Mouse (Mus musculus) lung, embryonic 16.5 days (tissue): ENCODE data around the gene Uqcrq. TPM values are rescaled to one million over a fixed set of nuclear protein-coding genes. Genes with fewer than 3 reads are reported as not detected.

Source experiments
- ATAC-seq: fragments of 200-750 bp; cut with Nextera tagmentation; 2 replicates; pipeline ENCODE4 v1.8.0; 2017; ENCODE audit warnings: low read depth, mild to moderate bottlenecking, moderate library complexity
- H3K27ac ChIP-seq: fragments of 300-500 bp; sonication (generic); 2 replicates; pipeline ENCODE4 v1.5.1; 2014; ENCODE audit warnings: mild to moderate bottlenecking, control low read depth, low read length
- H3K27me3 ChIP-seq: fragments of 300-500 bp; sonication (generic); 2 replicates; pipeline ENCODE4 v1.6.1; 2014; ENCODE audit warnings: low read depth, low read length, mixed read lengths; ENCODE audit not compliant: control insufficient read depth, insufficient read depth
- H3K36me3 ChIP-seq: fragments of 300-500 bp; sonication (generic); 2 replicates; pipeline ENCODE4 v1.6.1; 2014; ENCODE audit warnings: low read length; ENCODE audit not compliant: control insufficient read depth, insufficient read depth
- H3K4me1 ChIP-seq: fragments of 300-500 bp; sonication (generic); replicated peaks from 2 replicates; pipeline ENCODE4 v1.6.1; 2014; ENCODE audit warnings: low read length, mixed read lengths; ENCODE audit not compliant: control insufficient read depth, insufficient read depth
- H3K4me2 ChIP-seq: fragments of 300-500 bp; sonication (generic); 2 replicates; pipeline ENCODE4 v1.6.1; 2014; ENCODE audit warnings: low read depth, low read length, control low read depth
- H3K4me3 ChIP-seq: fragments of 300-500 bp; sonication (generic); 2 replicates; pipeline ENCODE4 v1.5.1; 2014; ENCODE audit warnings: mild to moderate bottlenecking, low read length, control low read depth
- H3K9ac ChIP-seq: fragments of 300-500 bp; sonication (generic); 2 replicates; pipeline ENCODE4 v1.6.1; 2014; ENCODE audit warnings: low read length, control low read depth
- H3K9me3 ChIP-seq: fragments of 300-500 bp; sonication (generic); 2 replicates; pipeline ENCODE4 v1.6.1; 2016; ENCODE audit warnings: low read length; ENCODE audit not compliant: control insufficient read depth
- WGBS: fragments of 180-500 bp; shearing (Covaris S2); extraction: QIAGEN DNeasy Blood & Tissue Kit; methylation state at CpG from one replicate; pipeline ENCODE4 v1.1.7; 2014; 5-methylcytosine and 5-hydroxymethylcytosine counted together
- polyA plus RNA-seq: library from polyadenylated mRNA; unstranded; fragments of >200 nt; fragmentation: Nextera tagmentation; extraction: Ambion mirVana; gene quantifications from 2 replicates; pipeline ENCODE4 v1.2.1, GENCODE M21; 2015

Uqcrq gene
- polyA plus RNA-seq, 1 experiment from 2014 or later = 479 TPM

- H3K9me3 ChIP-seq = no peaks in the 10 kb centered on the region
- no peak overlapping the region for H3K4me3 ChIP-seq
- 14% methylated on average over 12 of the region's 12 CpGs for WGBS
- H3K27me3 ChIP-seq = no peaks in the 10 kb centered on the region
- H3K27ac ChIP-seq = no peak overlapping the region
- no peak overlapping the region for H3K4me2 ChIP-seq
- H3K4me1 ChIP-seq = 0 out of 2 replicates have a peak, but pooled peaks cover 2% of the 10 kb centered on the region
- H3K36me3 ChIP-seq = no peaks in the 10 kb centered on the region
- ATAC-seq = no peak
- H3K9ac ChIP-seq = 0 out of 2 replicates have a peak overlapping the region, but pooled peaks have one; percentile 24
These were observed 11.3 kb upstream of the Uqcrq start for GRCm38 (mm10) chr11:53441921-53442320.

GRCm38 (mm10) chr11:53436338-53436737 lies 5.7 kb upstream of the Uqcrq start:
- no peak overlapping the region for H3K27ac ChIP-seq
- peaks cover 5% of the 10 kb centered on the region for H3K4me1 ChIP-seq
- no peaks in the 10 kb centered on the region for H3K27me3 ChIP-seq
- H3K9ac ChIP-seq = no peak overlapping the region
- no peaks in the 10 kb centered on the region for H3K9me3 ChIP-seq
- no peak for ATAC-seq
- no peak overlapping the region for H3K4me2 ChIP-seq
- no peak overlapping the region for H3K4me3 ChIP-seq
- WGBS = 79% methylated on average over 6 of the region's 6 CpGs
- H3K36me3 ChIP-seq = no peaks in the 10 kb centered on the region

GRCm38 (mm10) chr11:53435504-53435903 lies 4.9 kb upstream of the Uqcrq start:
- no peaks in the 10 kb centered on the region for H3K36me3 ChIP-seq
- no peak overlapping the region for H3K4me2 ChIP-seq
- H3K27ac ChIP-seq = no peak overlapping the region
- no peaks in the 10 kb centered on the region for H3K9me3 ChIP-seq
- no peak for ATAC-seq
- H3K4me1 ChIP-seq = peaks cover 6% of the 10 kb centered on the region
- H3K4me3 ChIP-seq = no peak overlapping the region
- WGBS = 73% methylated on average over 8 of the region's 8 CpGs
- no peaks in the 10 kb centered on the region for H3K27me3 ChIP-seq
- H3K9ac ChIP-seq = no peak overlapping the region

- Histone ChIP-seq H3K9me3 (no peaks in the 10 kb centered on the region), H3K36me3 (peaks cover 7% of the 10 kb centered on the region; the same call in 1 of the 2 replicates), H3K4me1 (peaks cover 12% of the 10 kb centered on the region), H3K27ac (no peak overlapping the region), H3K4me3 (no peak overlapping the region), H3K27me3 (no peaks in the 10 kb centered on the region), H3K9ac (no peak overlapping the region), H3K4me2 (no peak overlapping the region)
- 52% methylated on average over 6 of the region's 6 CpGs for WGBS
- no peak for ATAC-seq
These were observed 2.4 kb upstream of the Uqcrq start for GRCm38 (mm10) chr11:53433057-53433456.

- Histone ChIP-seq H3K4me3 (peak overlapping the region; percentile 89), H3K9ac (peak overlapping the region; percentile 46; the same call in 1 of the 2 replicates), H3K4me2 (peak overlapping the region; percentile 93), H3K27ac (peak overlapping the region; percentile 78), H3K4me1 (peaks cover 12% of the 10 kb centered on the region), H3K36me3 (peaks cover 7% of the 10 kb centered on the region; the same call in 1 of the 2 replicates), H3K9me3 (no peaks in the 10 kb centered on the region), H3K27me3 (no peaks in the 10 kb centered on the region)
- WGBS = 11% methylated on average over 9 of the region's 9 CpGs
- ATAC-seq = peak; percentile 37
These were observed 871 bp upstream of the Uqcrq start for GRCm38 (mm10) chr11:53431347-53432056.

- peak overlapping the region; percentile 93 for H3K4me2 ChIP-seq
- H3K27ac ChIP-seq = peak overlapping the region; percentile 45
- H3K4me3 ChIP-seq = peak overlapping the region; percentile 89
- peak overlapping the region; percentile 89 for H3K9ac ChIP-seq
- H3K36me3 ChIP-seq = peaks cover 7% of the 10 kb centered on the region; the same call in 1 of the 2 replicates
- ATAC-seq = peak; percentile 46
- peaks cover 12% of the 10 kb centered on the region for H3K4me1 ChIP-seq
- no peaks in the 10 kb centered on the region for H3K9me3 ChIP-seq
- H3K27me3 ChIP-seq = no peaks in the 10 kb centered on the region
- under 1% methylated on average over 34 of the region's 34 CpGs for WGBS
These were observed 346 bp downstream of the Uqcrq start for GRCm38 (mm10) chr11:53430300-53430669.

GRCm38 (mm10) chr11:53429182-53429581 lies 1.4 kb downstream of the Uqcrq start:
- H3K36me3 ChIP-seq = peaks cover 7% of the 10 kb centered on the region; the same call in 1 of the 2 replicates
- peaks cover 12% of the 10 kb centered on the region for H3K4me1 ChIP-seq
- no peaks in the 10 kb centered on the region for H3K27me3 ChIP-seq
- no peak overlapping the region for H3K4me2 ChIP-seq
- no peak overlapping the region for H3K4me3 ChIP-seq
- H3K27ac ChIP-seq = no peak overlapping the region
- ATAC-seq = no peak
- H3K9me3 ChIP-seq = no peaks in the 10 kb centered on the region
- H3K9ac ChIP-seq = no peak overlapping the region

GRCm38 (mm10) chr11:53428716-53429057 lies 1.9 kb downstream of the Uqcrq start:
- no peak overlapping the region for H3K4me2 ChIP-seq
- peaks cover 12% of the 10 kb centered on the region for H3K4me1 ChIP-seq
- H3K9ac ChIP-seq = no peak overlapping the region
- WGBS = 94% methylated on average over 5 of the region's 5 CpGs
- H3K4me3 ChIP-seq = no peak overlapping the region
- H3K27me3 ChIP-seq = no peaks in the 10 kb centered on the region
- H3K9me3 ChIP-seq = no peaks in the 10 kb centered on the region
- H3K27ac ChIP-seq = no peak overlapping the region
- no peak for ATAC-seq
- peaks cover 7% of the 10 kb centered on the region; the same call in 1 of the 2 replicates for H3K36me3 ChIP-seq

GRCm38 (mm10) chr11:53427993-53428715 lies 2.5 kb downstream of the Uqcrq start:
- WGBS = 86% methylated on average over 3 of the region's 3 CpGs
- no peak overlapping the region for H3K4me2 ChIP-seq
- H3K27me3 ChIP-seq = no peaks in the 10 kb centered on the region
- H3K4me1 ChIP-seq = peaks cover 12% of the 10 kb centered on the region
- H3K36me3 ChIP-seq = peaks cover 7% of the 10 kb centered on the region; the same call in 1 of the 2 replicates
- H3K27ac ChIP-seq = no peak overlapping the region
- no peaks in the 10 kb centered on the region for H3K9me3 ChIP-seq
- no peak for ATAC-seq
- H3K4me3 ChIP-seq = no peak overlapping the region
- H3K9ac ChIP-seq = no peak overlapping the region
